Mouse (Mus musculus): ENCODE results near the gene Ngrn.
A peak's percentile ranks its signal among the peaks of the same experiment; 100 is the strongest.

The Ngrn gene

DNA sequence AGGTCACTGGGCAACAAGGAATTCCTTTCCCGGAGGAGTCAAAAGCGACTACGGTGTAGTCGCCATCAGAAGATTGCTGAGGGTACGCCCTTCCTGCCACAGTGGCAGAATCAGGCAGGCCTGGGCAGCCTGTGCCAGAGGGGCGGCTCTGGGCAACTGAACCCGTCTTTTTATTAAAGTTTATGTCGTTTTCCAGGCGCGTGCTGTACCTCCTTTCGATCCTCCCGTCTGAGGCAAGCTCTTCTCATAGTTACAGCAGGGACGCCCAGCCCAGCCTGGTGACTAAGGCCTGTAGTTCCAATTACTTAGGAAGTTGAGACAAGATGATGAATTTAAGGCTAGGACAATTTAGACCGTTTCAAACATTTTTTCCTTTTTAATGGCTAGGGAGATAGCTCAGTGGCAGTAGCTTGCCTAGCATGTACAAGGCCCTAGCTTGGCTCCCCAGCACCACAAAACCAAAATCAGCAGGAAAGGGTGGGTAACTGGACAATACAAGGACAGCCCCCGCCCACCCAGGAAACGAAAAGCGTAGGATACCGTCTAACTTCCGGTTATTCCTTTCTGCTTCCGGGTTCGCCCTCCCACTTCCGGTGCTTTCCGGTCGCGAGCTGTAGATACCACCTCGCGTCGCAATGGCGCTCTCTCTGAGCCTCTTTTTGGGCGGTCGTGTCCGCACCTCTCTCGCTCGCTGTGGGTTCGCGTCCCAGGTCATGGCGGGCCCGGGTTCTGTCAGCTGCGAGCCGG, at the start of gene Ngrn:
Gene Ngrn (plus strand): TSS at position 591 of the 747 bp plus-strand sequence.
- peak; percentile 89 for DNase-seq (ENCODE audit: low read depth, low spot score)

DNA sequence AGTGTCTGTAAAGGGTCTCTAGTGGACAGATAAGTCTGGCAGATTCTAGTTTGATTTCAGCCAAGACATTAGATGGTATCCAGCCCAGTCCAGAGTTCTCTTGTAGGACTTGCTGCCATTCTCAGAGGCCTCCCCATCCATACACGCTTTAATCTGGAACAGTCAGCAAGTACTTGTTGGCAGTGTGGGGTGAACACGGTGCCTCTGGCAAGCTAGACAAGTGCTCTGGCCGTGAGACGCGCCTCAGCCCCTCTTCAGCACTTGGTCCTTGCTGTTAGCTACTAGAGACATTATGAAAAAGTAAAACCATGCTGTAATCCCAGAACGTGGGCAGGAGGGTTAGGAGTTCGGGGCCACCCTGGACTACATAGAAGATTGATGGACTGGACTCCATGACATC, 47.4 kb upstream of the Ngrn start:
- no peak for DNase-seq (ENCODE audit: low read depth, low spot score)

DNA sequence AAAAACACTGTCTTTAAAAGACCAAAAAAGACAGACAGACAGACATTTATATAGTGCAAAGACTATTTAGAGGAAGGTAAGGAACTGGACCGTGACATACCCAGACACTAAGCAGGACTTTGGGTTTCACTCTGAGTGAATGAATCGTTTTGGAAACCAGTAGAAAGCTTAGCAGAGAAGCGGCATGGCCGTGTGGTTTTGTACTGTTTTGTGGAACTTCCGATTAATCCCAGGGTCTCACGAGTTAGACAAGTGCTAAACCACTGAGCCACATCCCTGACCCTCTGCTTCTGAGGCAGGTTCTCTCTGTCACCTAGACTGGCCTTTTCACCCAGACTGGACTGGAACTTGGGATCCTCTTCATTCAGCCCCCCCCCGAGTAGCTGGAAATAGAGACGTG, 46.6 kb upstream of the Ngrn start:
- peak; percentile 70 for DNase-seq (ENCODE audit: low read depth, low spot score)

DNA sequence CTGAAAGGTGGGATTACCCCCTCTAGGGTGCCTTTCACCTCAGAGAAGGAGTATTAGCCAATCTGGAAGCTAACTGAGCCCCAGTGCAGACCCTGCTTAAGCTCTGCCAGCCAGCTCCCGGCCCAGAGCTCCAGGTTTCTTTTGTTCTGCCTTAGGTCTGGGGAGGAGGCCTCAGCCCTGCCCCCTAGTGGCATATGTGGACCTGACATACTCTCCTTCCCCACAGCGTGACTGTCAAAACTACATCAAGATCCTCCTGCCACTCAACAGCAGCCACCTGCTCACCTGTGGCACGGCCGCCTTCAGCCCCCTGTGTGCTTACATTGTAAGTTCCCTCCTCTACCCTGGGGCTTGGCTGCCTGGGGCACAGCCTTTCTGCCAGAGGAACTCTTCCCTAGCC, 45.6 kb upstream of the Ngrn start:
- peak; percentile 78 for DNase-seq (ENCODE audit: low read depth, low spot score)

DNA sequence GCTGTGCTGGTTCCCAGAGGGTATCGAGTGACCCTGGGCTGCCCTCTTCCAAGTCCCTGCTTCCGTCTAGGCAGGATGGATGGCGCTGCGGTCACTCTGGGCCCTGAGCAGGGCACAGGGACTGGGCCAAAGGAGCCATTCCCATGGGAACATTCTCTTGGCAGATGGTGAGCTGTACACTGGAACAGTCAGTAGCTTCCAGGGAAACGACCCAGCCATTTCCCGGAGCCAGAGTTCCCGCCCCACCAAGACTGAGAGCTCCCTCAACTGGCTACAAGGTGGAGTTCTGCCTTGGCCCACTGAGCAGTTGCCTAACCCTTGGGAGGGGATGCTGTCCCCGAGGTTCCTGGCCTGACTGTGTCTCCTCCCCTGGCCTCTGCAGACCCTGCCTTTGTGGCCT, 44.4 kb upstream of the Ngrn start:
- no peak for DNase-seq (ENCODE audit: low read depth, low spot score)

DNA sequence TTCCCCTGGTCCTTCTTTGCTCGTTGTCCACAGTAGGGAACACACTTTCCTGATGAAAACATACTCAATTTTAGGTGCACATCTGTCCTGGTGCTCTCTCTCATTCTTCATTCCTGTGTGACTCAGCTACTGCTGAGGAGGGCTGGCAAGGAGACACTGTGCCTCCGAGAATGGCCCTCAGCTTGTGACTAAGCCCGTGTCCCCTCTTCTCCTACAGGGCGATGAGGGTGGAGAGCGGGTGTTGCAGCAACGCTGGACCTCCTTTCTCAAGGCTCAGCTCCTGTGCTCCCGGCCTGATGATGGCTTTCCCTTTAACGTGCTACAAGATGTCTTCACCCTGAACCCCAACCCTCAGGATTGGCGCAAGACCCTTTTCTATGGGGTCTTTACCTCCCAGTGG, 42.3 kb upstream of the Ngrn start:
- DNase-seq (ENCODE audit: low read depth, low spot score), result no peak

DNA sequence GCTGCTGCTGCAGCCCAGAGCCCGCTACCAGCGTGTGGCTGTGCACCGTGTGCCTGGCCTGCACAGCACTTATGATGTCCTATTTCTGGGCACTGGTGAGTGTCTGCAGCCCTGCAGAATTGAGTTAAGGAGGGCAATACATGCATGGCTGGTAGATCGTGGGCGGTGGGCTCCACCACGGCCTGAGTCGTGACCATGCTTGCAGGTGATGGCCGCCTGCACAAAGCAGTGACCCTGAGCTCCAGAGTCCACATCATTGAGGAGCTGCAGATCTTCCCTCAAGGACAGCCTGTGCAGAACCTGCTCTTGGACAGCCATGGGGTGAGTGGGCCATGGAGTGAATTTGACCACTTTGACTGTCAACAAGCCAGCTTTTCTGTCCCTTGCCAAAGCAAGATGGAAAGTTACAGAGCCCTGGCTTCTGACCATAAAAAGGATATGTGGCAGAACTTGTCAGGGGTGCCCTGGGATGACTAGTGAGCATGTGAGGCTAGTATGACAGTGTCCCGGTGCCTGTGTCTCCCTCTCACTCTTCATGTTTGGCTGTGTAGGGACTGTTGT, 40.7 kb upstream of the Ngrn start:
- no peak for DNase-seq (ENCODE audit: low read depth, low spot score)

DNA sequence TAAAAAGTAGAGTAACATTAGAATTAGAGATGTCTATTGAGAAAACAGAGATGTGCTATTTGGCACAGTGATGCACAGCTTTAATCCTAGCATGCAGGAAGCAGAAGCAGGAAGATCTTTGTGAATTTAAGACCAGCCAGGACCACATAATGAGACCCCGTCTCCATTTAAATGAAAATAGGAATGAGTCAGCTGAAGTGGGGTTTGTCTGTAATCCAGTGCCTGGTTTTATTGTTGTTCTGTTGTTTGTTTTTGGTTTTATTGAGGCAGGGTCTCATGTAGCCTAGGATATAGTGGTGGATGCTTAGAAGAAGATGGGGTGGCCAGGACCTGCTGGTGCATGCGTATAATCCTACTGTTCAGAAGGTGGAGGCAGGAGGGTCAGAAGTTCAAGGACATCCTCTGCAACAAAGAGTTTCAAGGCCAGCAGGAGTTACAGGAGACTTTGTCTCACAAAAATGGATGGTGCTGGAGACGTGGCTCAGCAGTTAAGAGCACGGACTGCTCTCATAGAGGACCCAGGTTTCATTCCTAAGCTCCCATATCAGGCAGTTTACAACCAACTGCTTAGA, 39.8 kb upstream of the Ngrn start:
- no peak for DNase-seq (ENCODE audit: low read depth, low spot score)

DNA sequence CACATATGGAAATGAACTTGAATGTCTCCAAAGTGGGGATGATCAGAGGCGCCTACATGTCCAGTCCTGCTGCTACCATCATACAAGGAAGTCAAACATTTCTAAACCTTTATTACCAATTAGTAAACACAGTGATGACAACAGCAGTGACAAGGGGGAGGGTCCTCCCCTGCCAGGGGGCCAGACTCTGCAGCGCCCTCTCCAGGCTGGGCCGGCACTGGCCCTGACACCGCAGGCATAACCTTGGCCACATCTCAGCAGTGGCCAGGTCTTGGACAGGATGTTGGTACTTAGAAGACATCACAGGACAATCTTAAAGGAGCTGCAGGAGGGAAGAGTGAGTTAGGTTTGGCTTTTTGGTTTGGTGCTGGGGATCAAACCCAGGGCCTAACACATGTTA, 34.0 kb upstream of the Ngrn start:
- DNase-seq (ENCODE audit: low read depth, low spot score), result no peak

DNA sequence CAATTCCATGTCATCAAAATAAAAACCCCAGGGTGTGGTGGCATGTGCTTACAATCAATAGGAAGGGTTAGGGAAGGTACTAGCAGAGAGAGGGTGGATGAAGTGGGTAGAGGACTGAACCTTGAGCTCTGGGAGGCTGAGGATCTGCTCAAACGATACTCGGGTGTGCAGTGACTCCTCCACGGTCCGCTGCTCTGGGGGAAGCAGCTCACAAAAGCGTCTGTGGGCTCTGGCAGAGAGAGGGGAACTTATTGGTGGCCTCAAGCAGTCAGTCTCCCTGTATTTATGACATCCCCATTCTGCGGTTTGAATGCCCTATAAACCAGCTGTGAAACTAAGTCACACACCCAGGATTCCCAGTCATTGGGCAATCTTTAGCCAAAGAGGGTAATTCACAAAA, 30.8 kb upstream of the Ngrn start:
- peak; percentile 56 for DNase-seq (ENCODE audit: low read depth, low spot score)

DNA sequence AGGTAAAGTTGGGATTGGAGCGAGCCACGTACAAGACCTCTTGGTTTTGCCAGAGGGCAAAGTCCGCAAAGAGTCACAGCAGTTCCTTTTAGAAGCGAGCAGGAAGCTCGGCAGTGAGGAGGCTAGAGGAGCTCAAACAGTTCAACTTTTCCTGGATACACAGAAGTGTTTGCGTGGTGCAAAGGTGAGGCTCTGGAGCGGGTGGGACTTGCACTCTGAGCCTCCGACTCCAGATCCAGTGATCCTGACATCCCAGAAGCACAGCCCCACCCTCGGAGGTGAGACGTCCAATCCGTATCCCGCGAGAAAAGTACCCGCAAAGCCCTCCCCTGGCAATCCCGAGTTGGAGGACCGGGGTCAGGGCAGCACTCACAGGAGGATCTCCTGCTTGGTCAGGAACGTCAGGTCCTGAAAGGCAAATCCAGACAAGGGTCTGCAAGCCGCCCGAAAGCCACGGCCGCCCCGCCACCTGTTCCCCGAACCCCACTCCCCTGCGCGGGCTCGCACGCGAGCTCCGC, 29.0 kb upstream of the Ngrn start:
- no peak for DNase-seq (ENCODE audit: low read depth, low spot score)

DNA sequence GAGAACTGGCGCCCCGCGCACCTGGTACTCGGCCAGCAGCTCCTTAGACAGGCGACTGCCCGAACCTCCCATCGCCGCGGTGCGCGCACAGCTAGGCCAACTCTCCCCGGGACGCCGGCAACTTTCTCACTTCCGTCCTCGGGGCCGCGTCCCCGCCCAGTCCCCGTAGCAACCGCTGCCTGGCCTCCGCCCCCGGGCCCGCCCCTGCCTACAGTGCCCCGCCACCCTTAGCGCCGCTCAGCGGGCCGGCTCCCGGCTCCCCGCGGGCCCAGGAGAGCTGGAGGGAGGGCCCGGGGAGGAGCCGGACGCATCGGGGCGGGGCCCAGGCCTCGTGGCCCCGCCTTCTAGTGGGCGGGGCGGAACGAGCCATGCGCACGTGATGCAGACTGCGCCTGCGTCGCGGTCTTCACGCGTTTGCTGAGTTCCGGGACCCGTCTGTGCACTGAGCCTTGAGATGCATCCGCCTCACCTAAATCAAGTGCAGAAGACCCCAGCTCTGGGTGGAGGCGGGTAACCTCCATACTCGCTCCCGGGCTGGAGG, 28.5 kb upstream of the Ngrn start, which contains the start of the genes Cib1 and Gdpgp1:
Gene Cib1 (minus strand): TSS at position 325 of the 541 bp plus-strand sequence.
Gene Gdpgp1 (plus strand): TSS at position 377 of the 541 bp plus-strand sequence.
- DNase-seq (ENCODE audit: low read depth, low spot score), result peak; percentile 98

DNA sequence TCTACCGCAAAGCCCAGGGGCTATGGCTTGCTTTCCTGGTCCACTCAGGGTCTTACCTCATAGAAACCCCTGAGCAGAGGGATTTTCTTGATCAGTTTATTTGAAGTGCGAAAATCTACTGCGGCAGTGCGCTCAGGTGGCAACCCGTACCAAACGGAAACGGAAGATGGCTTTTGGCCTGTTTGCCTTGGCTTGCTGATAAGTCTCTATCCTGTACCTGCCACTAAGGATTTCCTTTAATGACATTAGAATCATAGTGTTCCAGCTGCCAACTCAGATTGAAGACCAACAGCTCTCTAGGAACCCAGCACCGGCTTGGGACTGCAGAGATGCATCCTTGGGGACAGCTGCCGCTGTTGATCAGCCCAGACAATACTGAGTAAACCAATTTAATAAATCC, 27.2 kb upstream of the Ngrn start:
- no peak for DNase-seq (ENCODE audit: low read depth, low spot score)

DNA sequence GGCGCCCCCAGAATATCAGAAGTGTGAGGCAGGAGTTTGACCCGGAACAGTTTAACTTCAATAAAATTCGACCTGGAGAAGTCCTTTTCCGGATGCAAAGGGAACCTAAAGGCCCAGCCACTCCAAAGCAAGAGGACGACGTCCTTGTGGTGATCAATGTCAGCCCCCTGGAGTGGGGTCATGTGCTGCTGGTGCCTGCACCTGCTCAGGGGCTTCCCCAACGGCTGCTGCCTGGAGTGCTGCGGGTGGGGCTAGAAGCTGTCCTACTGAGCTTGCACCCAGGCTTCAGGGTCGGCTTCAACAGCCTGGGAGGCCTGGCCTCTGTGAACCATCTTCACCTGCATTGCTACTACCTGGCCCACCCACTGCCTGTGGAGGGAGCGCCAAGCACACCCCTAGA, 22.5 kb upstream of the Ngrn start:
- DNase-seq (ENCODE audit: low read depth, low spot score), result no peak

DNA sequence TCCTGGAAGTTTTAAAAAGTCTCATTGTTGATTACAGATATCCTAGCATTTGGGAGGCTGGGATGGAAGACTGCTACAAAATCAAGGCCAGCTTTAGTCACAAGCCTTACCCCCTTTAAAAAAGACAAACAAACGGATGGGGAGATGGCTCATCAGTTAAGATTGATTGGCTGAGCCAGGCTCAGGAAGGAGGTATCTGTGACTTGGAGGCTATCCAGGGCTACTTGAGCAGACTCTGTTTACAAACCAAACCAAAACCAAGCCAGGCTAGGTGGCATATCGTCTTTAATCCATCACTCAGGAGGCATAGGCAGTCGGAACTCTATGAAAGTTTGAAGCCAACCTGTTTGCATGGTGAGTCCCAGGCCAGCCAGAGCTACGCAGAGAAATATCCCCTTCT, 19.4 kb upstream of the Ngrn start:
- no peak for DNase-seq (ENCODE audit: low read depth, low spot score)

DNA sequence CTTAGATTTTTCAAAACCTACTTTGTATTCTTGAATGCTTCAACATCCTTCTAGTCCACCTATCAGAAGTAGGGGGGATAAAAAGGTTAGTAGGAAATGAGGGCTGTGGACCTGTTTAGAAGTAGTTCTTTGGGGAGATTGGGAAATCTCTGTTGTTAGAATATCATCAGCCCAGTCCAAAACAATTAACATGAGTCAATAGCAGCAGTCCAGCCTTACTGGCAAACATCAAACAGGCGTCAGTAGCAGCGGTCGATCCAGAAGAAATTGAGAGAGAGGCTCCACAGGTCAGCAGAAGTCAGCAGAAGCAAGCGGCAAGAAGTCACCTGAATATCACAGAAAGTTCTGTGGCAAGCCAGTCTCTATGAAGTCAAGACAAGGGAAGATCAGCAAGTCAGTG, 16.2 kb upstream of the Ngrn start:
- no peak for DNase-seq (ENCODE audit: low read depth, low spot score)

DNA sequence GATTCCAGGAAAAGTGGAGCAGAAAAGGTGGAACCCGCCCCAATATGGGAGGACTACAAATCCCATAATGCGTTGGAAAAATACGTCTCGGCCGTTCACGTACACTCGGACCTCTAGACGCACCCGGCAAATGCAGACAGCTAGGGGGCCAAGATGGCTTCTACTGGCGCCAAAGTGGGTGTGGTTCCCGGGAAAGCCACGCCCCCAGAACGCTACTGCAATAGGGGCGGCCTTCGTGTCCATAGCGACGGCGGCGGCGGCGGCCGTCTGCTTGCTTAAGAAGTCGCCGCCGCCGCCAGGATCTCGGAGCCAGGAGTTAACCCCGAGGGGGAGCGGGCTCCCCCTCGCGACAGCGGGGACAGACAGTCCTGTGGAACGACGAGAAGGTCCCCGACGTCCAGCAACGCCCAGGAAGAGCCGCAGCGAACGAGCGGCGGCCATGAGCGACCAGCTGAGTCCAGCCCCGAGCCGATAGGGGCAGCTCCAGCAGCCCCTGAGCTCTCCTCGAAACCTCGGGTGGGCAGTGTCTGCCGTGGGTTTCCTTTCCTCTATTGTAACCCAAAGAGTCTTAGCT, 14.8 kb upstream of the Ngrn start, which contains the start of gene Ttll13:
Gene Ttll13 (plus strand): TSS at position 229 of the 574 bp plus-strand sequence.
- DNase-seq (ENCODE audit: low read depth, low spot score), result peak; percentile 97

DNA sequence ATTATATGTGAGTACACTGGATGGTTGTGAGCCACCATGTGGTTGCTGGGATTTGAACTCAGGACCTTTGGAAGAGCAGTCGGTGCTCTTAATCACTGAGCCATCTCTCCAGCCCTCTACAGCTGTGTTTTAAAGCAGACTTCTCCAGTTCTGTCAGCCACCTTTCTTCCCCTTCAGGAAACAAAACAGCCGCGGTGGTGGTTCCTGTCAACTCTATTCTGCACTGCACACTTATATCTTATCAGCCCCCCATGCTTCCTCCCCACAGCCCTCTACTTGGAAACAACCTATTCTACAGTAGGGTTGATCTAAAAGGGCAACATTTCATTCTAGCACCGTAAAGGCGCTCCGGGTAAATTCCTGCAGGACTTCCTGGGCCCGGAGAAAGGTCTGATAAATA, 14.2 kb upstream of the Ngrn start:
- DNase-seq (ENCODE audit: low read depth, low spot score), result no peak

DNA sequence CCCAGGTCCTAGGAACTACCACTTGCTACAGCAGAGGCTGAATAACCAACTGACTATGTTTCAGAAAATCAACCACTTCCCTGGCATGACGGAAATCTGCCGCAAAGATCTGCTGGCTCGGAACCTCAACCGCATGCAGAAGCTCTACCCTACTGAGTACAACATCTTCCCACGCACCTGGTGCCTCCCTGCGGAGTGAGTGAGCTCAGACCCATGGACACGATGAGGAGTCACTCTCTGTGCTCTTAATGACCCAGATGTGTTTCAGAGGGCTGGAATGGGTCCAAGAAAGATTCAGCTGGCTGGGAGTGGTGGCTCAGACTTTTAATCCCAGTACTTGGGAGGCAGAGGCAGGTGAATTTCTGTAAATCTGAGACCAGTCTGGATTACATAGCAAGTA, 8.6 kb upstream of the Ngrn start:
- no peak for DNase-seq (ENCODE audit: low read depth, low spot score)

DNA sequence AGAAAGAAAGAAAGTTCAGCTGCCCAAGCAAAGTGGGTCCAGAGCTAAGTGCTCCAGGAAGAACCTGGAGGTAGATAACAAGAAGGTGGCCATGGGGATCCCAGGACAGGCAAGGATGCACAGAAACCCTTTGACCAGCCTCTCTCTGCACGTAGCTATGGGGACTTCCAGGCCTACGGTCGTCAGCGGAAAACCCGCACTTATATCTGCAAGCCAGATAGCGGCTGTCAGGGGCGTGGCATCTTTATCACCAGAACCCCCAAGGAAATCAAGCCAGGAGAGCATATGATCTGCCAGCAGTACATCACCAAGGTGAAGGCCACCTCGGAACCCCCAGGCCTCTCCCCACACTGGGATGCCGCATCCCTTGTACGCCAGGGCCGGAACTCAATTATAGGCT, 8.1 kb upstream of the Ngrn start:
- no peak for DNase-seq (ENCODE audit: low read depth, low spot score)

DNA sequence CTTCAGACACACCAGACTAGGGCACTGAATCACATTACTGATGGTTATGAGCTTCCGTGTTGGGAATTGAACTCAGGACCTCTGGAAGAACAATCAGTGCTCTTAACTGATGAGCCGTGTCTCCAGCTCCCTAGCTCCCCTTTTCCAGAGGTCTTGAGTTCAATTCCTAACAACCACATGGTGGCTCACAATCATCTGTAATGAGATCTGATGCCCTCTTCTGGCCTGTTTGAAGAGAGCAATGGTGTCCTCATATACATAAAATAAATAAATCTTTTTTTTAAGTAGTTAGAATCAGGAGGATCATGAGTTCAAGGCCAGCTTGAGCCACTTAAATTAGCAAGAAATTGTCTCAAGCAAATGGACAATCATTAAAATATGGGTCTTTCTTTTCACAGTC, 5.0 kb upstream of the Ngrn start:
- peak; percentile 38 for DNase-seq (ENCODE audit: low read depth, low spot score)

DNA sequence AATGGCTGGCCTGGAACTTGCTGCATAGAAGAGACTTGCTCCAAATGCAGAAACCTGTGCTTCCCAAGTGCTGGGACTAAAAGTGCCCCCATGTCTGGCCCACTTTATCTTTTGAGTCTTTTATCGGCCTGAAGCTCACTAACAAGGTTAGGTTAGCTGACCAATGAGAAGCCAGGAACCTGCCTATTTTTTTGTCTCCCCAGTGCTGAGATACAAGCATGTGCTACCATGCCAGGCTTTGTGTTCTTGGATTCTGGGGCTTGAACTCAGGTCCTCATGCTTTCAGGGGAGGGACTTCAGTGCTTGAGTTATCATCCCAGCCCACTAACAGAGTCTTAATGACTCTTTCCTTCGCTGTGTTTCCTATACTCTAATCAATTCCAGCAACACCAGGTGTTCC, 3.3 kb upstream of the Ngrn start:
- no peak for DNase-seq (ENCODE audit: low read depth, low spot score)
